Mouse (Mus musculus) ES-Bruce4 (cell line): ENCODE results near the gene Setd1b.

Experiments used
- CTCF ChIP-seq: IDR thresholded peaks from one replicate; pipeline ENCODE4 v1.8.1; 2011; ENCODE audit warnings: low read depth, low read length
- EP300 ChIP-seq: IDR thresholded peaks from 2 replicates; pipeline ENCODE4 v1.6.1; 2011; ENCODE audit warnings: low read depth, low read length; ENCODE audit not compliant: insufficient read depth
- POLR2A ChIP-seq: IDR thresholded peaks from one replicate; pipeline ENCODE4 v1.8.1; 2011; ENCODE audit warnings: low read length; ENCODE audit not compliant: insufficient read depth

DNA sequence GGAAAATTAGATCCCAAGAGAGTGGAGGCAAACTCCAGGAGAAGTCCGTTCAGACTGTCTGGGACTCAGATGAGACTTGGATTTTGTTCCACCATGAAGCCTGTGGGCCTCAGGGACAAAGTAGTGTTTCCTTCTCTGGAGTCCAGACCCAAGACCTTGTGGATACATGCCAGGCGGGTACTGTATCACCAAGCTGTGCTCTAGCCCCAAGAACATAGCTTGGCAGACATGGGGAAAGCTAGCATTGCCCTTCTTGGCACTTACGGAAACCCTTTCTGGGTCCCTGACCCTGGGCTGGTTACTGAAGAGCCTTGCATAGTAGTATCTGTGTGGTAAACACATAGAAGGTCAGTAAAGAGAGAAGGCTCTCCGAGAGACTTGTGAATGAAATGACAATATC is 17.5 kb downstream of the Setd1b start:
- TF ChIP-seq POLR2A (no peak), CTCF (no peak), EP300 (no peak)
